Mouse (Mus musculus) intestine, postnatal 0 days (tissue): ENCODE measurements around the gene Cdh12. TPM values are rescaled to one million over a fixed set of nuclear protein-coding genes. Genes with fewer than 3 reads are reported as not detected.
A peak's percentile ranks its signal among the peaks of the same experiment; 100 is the strongest.

Source experiments
- ATAC-seq: fragments of 200-750 bp; cut with Nextera tagmentation; 2 replicates; pipeline ENCODE4 v1.8.0; 2017; ENCODE audit warnings: mild to moderate bottlenecking, moderate TSS enrichment, moderate library complexity
- H3K27ac ChIP-seq: fragments of 300-500 bp; sonication (generic); 2 replicates; pipeline ENCODE4 v1.5.1; 2014; ENCODE audit warnings: mild to moderate bottlenecking, low read depth, low read length, moderate library complexity
- H3K27me3 ChIP-seq: fragments of 300-500 bp; sonication (generic); replicated peaks from 2 replicates; pipeline ENCODE4 v1.6.1; 2014; ENCODE audit warnings: low read length, mixed read lengths; ENCODE audit not compliant: control insufficient read depth, insufficient read depth
- H3K36me3 ChIP-seq: fragments of 300-500 bp; sonication (generic); 2 replicates; pipeline ENCODE4 v1.6.1; 2014; ENCODE audit warnings: mild to moderate bottlenecking, moderate library complexity; ENCODE audit not compliant: control insufficient read depth, insufficient read depth
- H3K4me1 ChIP-seq: fragments of 300-500 bp; sonication (generic); replicated peaks from 2 replicates; pipeline ENCODE4 v1.6.1; 2014; ENCODE audit warnings: antibody characterized with exemption, low read length, mixed read lengths; ENCODE audit not compliant: control insufficient read depth, insufficient read depth
- H3K4me2 ChIP-seq: fragments of 300-500 bp; sonication (generic); replicated peaks from 2 replicates; pipeline ENCODE4 v1.6.1; 2014; ENCODE audit warnings: low read depth, mild to moderate bottlenecking, moderate library complexity
- H3K4me3 ChIP-seq: fragments of 300-500 bp; sonication (generic); 2 replicates; pipeline ENCODE4 v1.5.1; 2014; ENCODE audit warnings: low read depth, low read length
- H3K9ac ChIP-seq: fragments of 300-500 bp; sonication (generic); 2 replicates; pipeline ENCODE4 v1.6.1; 2014; ENCODE audit warnings: mild to moderate bottlenecking, low read depth, low read length
- H3K9me3 ChIP-seq: fragments of 300-500 bp; sonication (generic); 2 replicates; pipeline ENCODE4 v1.6.1; 2016; ENCODE audit warnings: mixed run types; ENCODE audit not compliant: control insufficient read depth
- CTCF ChIP-seq: sonication (generic); IDR thresholded peaks from 2 replicates; pipeline ENCODE4 v1.5.1; 2016; ENCODE audit warnings: low read depth, mild to moderate bottlenecking, control low read depth, antibody characterized with exemption, moderate library complexity
- WGBS: fragments of 180-500 bp; shearing (Covaris S2); extraction: QIAGEN DNeasy Blood & Tissue Kit; methylation state at CpG from one replicate; pipeline ENCODE4 v1.1.7; 2014; 5-methylcytosine and 5-hydroxymethylcytosine counted together
- polyA plus RNA-seq: library from polyadenylated mRNA; unstranded; fragments of >200 nt; fragmentation: Nextera tagmentation; extraction: Ambion mirVana; gene quantifications from 2 replicates; pipeline ENCODE4 v1.2.1, GENCODE M21; 2015

Gene Cdh12
- polyA plus RNA-seq, 1 experiment from 2014 or later: 0.10 TPM

DNA sequence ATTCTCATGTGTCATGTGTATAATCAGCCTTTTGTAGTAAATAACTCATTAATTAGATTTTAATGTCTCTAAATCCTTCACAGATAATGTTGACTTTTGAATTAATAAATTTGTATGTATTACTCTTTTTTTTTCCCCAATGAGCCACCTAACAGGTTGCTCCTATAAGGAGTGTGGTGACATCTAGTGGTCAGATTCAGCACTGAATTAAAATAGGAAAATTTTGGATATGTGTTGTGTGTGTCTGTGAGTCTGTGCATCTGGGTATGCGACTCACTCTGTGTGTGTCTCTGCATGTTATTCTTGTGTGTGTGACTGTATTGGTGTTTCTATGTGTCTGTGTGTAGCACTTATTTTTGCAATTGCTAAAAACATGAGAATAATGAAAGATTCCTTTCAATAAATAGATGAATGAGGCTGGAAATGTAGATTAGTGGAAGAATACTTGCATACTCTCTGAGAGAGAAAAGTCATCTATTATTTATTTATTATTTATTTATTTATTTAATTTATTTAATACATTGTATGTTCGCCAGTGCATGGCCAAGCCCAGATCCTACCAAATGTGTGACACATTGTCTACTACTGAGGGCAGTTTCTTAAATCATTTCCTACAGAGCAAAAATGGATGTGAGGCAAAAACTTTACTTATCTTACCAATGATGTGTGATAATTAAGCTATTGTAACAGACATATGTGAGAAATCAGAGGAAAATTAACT is 958.4 kb downstream of the Cdh12 start:
- peak; percentile 84 for TF ChIP-seq CTCF
- H3K4me2 ChIP-seq: no peak overlapping the region
- no peaks in the 10 kb centered on the region for H3K36me3 ChIP-seq
- no peak overlapping the region for H3K27ac ChIP-seq
- H3K4me3 ChIP-seq: no peak overlapping the region
- H3K4me1 ChIP-seq: no peaks in the 10 kb centered on the region
- no peaks in the 10 kb centered on the region for H3K27me3 ChIP-seq
- 57% methylated on average over 2 of the region's 2 CpGs for WGBS
- H3K9me3 ChIP-seq: no peaks in the 10 kb centered on the region
- no peak for ATAC-seq
- H3K9ac ChIP-seq: no peak overlapping the region

DNA sequence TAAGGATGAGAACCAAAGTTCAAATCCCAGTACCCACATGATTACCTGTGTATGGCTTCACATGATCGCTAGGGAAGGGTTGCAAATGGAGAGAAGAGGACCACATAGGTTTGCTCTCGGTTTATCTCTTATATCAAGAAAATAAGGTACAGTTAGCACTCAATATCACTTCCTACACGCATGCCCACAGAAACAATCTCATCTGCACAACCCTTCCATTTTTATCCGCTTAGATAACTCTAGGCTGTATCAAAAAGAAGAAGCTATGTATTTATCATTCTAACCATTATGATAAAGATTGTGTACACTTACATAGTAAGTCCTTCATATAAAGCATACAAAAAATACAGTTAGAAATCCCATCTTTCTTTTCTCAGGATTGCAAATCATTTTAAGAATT is 988.3 kb downstream of the Cdh12 start:
- ATAC-seq: no peak
- WGBS: 81% methylated on average over 4 of the region's 4 CpGs

DNA sequence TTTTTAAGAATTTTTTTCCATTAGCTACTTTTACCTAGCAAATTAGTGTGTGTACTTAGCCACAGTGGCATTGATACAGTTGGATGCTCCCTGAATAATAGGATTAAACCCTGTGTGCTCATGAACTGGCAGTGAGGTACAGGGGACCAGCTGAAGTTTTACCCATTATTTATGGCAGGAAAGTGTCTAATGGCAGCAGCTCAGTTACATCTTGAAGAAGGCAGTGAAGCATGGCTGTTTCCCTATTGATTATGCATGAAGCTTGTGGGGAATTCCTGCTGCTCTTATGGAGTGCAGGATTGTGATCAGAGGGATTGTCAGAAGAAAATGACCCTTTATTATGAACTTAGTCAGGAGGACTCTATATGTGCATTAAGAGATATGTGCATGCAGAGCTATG is 988.9 kb downstream of the Cdh12 start:
- Histone ChIP-seq H3K9me3 (no peaks in the 10 kb centered on the region), H3K27me3 (no peaks in the 10 kb centered on the region), H3K9ac (no peak overlapping the region), H3K4me3 (no peak overlapping the region), H3K4me2 (no peak overlapping the region), H3K36me3 (no peaks in the 10 kb centered on the region), H3K27ac (no peak overlapping the region), H3K4me1 (no peaks in the 10 kb centered on the region)
- TF ChIP-seq CTCF: no peak
- no peak for ATAC-seq

More for the DNA sequence above, 988.3 kb downstream of the Cdh12 start:
- H3K4me3 ChIP-seq: no peak overlapping the region
- no peaks in the 10 kb centered on the region for H3K9me3 ChIP-seq
- TF ChIP-seq CTCF: no peak
- H3K4me2 ChIP-seq: no peak overlapping the region
- H3K4me1 ChIP-seq: no peaks in the 10 kb centered on the region
- H3K27ac ChIP-seq: no peak overlapping the region
- H3K27me3 ChIP-seq: no peaks in the 10 kb centered on the region
- no peak overlapping the region for H3K9ac ChIP-seq
- H3K36me3 ChIP-seq: no peaks in the 10 kb centered on the region

- no peak overlapping the region for H3K4me2 ChIP-seq
- no peaks in the 10 kb centered on the region for H3K36me3 ChIP-seq
- no peak overlapping the region for H3K9ac ChIP-seq
- no peak overlapping the region for H3K4me3 ChIP-seq
- no peaks in the 10 kb centered on the region for H3K9me3 ChIP-seq
- no peak for TF ChIP-seq CTCF
- H3K27me3 ChIP-seq: no peaks in the 10 kb centered on the region
- WGBS: 47% methylated on average over 2 of the region's 2 CpGs
- no peaks in the 10 kb centered on the region for H3K4me1 ChIP-seq
- H3K27ac ChIP-seq: no peak overlapping the region
- no peak for ATAC-seq
Observed at GRCm38 (mm10) chr15:21458098-21458497, 1009.0 kb downstream of the Cdh12 start.

DNA sequence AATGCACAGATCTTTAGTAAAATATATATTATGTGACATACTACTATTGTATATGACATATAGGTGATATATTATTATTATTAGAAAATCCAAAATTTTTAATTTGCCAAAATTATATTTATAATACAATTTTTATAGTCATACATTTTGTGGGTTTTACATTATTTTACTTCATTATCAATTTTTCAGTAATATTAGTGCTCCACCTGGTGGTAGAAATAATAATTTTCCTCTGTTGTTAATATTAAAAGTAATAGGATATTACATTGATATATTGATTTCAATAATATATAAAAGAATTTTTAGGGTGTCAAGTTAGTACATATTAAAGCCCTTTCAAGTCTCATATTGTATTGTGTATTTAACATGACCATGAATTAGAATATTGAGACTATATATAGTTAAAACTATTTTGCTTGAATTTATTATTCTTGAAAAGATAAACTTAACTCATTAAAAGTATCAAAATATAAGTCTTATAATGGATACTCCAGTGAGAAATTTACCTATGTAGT is 1070.3 kb downstream of the Cdh12 start:
- Histone ChIP-seq H3K4me3 (no peak overlapping the region), H3K9me3 (no peaks in the 10 kb centered on the region), H3K4me1 (no peaks in the 10 kb centered on the region), H3K36me3 (no peaks in the 10 kb centered on the region), H3K9ac (no peak overlapping the region), H3K4me2 (no peak overlapping the region), H3K27me3 (no peaks in the 10 kb centered on the region), H3K27ac (no peak overlapping the region)
- ATAC-seq: no peak
- TF ChIP-seq CTCF: peak; percentile 6; the same call in 1 of the 2 replicates

DNA sequence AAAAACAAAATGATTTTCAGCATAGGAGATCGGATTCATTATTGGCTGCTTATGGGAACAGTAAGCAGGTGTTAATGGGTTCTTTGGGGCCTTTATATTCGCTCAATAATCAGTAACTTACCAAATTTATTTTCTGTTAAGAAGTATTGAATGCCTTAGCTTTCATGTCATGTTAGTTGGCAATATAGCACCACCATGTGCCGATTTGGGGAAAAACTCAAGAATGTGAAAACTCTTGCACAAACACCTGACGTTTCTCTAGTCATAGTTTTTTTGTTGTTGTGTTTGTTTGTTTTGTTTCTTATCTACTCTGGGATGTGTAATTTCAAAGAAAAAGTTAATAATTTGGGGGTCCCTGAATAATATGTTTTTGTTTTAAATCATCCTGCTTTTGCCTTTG is 1081.7 kb downstream of the Cdh12 start:
- no peak for ATAC-seq
- 65% methylated on average over 4 of the region's 4 CpGs for WGBS
- H3K4me2 ChIP-seq: no peak overlapping the region
- no peaks in the 10 kb centered on the region for H3K36me3 ChIP-seq
- no peak for TF ChIP-seq CTCF
- no peaks in the 10 kb centered on the region for H3K4me1 ChIP-seq
- H3K9me3 ChIP-seq: no peaks in the 10 kb centered on the region
- no peaks in the 10 kb centered on the region for H3K27me3 ChIP-seq
- no peak overlapping the region for H3K9ac ChIP-seq
- no peak overlapping the region for H3K27ac ChIP-seq
- H3K4me3 ChIP-seq: no peak overlapping the region
